Mouse (Mus musculus): ENCODE results near the gene Ddx54. TPM values are rescaled to one million over a fixed set of nuclear protein-coding genes. Genes with fewer than 3 reads are reported as not detected.

The Ddx54 gene
- total and polyA plus RNA-seq, 3 experiments, result 63.7 to 91.8 (median 83.6) TPM

DNA sequence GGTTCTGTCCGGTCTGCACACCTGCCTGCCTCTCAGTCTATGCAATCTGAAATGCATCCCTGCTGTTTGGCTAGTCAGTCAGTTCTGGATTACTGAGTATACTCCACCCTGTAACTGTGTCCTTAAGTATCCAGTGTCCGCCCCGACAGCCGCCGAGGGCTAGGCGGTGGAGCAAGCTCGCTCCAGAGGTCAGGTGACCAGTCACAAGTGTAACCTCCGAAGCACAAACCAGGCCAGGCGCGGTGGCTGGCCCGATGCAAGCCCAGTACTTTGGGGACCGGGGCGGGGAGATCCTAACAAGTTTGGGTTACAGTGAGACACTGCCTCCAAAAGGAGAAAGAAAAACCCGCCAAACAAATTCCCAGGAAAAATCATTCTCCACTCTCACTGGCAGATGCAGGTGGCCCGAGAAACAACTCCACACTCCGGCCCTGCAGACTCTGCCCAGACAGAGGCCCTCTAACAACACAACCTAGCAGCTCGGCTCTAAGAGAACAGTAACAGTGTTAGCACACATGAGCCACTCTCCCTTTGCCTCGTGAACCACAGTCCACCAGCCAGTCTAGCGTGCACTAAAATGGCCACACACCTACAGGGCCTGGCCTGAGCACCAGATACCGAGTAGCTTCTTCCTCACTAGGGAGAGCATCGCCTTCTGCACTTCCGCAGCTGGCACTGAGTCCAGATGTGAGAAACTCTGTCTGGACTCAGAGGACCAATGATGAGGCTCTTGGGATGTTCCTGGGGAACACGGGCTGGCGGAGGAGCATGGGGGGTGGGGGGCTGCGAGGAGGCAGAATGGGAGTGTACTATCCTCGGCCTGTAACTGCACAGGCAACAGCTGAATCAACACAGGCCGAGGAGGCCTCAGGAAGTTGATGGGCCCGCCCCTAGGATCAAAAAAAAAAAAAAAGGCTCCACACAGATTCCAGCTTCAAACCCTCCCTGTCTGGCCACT, 49.3 kb upstream of the Ddx54 start:
- no peaks in the 10 kb centered on the region for H3K36me3 ChIP-seq (replicated peaks in 1 of 2; ENCODE audit: control insufficient read depth in 1 of 2, insufficient read depth in 1 of 2, low read length in 1 of 2)
- no peak overlapping the region for H3K9ac ChIP-seq (ENCODE audit: insufficient read depth, low read depth)
- no peak overlapping the region for H3K27ac ChIP-seq (ENCODE audit: insufficient read depth, low read depth)
- DNase-seq (ENCODE audit: extremely low read depth), result no peak
- no peaks in the 10 kb centered on the region for H3K79me2 ChIP-seq (replicated peaks; ENCODE audit: control insufficient read depth, extremely low read depth, insufficient read depth, poor library complexity, severe bottlenecking)
- dilution Hi-C loops (cut with MboI; ENCODE audit: extremely low pct_ligation_motif_present, extremely low pct_unique_long_range_greater_than_20kb, low sequenced_read_pairs) (no loop called here), in situ Hi-C loops (cut with MboI; ENCODE audit: low pct_ligation_motif_present, low pct_unique_long_range_greater_than_20kb, low sequenced_read_pairs) (no loop called here)
- TF ChIP-seq USF2 (conservative IDR thresholded peaks at IDR 0.05; ENCODE audit: low read depth, low read length), result no peak
- TF ChIP-seq ZNF384 (IDR thresholded peaks at IDR 0.05; ENCODE audit: low read depth, low read length), result 0 out of 2 replicates have a peak, but pooled peaks have one; percentile 8
- no peak overlapping the region for H3K4me2 ChIP-seq (ENCODE audit: insufficient read depth, low read depth, poor library complexity, severe bottlenecking)
- H3K4me3 ChIP-seq (replicated peaks in 1 of 3; ENCODE audit: low read depth in 2 of 3, low read length in 2 of 3, poor library complexity in 1 of 3), result no peak overlapping the region
- H3K4me1 ChIP-seq (ENCODE audit: control insufficient read depth in 1 of 2, insufficient read depth in 2 of 2), result peaks cover 0 to 20% of the 10 kb centered on the region in 2 experiments; a peak in 2 of 4 replicates
- H3K27me3 ChIP-seq (replicated peaks), result no peaks in the 10 kb centered on the region
- no peaks in the 10 kb centered on the region for H3K9me3 ChIP-seq (replicated peaks; ENCODE audit: low read length)

DNA sequence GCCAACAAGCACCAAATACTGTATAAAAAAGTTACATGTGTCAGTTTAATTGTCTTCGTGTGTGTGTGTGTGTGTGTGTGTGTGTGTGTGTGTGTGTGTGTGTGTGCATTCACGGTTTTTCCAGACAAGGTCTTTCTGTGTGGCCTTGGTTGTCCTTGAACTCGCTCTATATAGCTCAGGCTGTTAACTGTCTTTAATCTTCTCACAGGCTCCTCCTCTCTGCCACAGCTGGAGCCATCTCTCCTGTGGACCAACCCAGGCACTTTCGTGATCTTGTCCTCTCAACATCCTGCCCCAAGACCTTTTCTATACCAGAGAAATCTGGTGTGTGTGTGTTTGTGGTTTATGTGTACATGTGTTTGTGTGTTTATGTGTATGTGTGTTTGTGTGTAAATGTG, 48.6 kb upstream of the Ddx54 start:
- Histone ChIP-seq H3K27ac (ENCODE audit: insufficient read depth, low read depth) (no peak overlapping the region), H3K4me1 (ENCODE audit: control insufficient read depth in 1 of 2, insufficient read depth in 2 of 2) (peaks cover 0 to 16% of the 10 kb centered on the region in 2 experiments; a peak in 2 of 4 replicates), H3K79me2 (replicated peaks; ENCODE audit: control insufficient read depth, extremely low read depth, insufficient read depth, poor library complexity, severe bottlenecking) (no peaks in the 10 kb centered on the region), H3K4me3 (replicated peaks in 1 of 3; ENCODE audit: low read depth in 2 of 3, low read length in 2 of 3, poor library complexity in 1 of 3) (no peak overlapping the region), H3K9me3 (replicated peaks; ENCODE audit: low read length) (no peaks in the 10 kb centered on the region), H3K36me3 (replicated peaks in 1 of 2; ENCODE audit: control insufficient read depth in 1 of 2, insufficient read depth in 1 of 2, low read length in 1 of 2) (no peaks in the 10 kb centered on the region), H3K9ac (ENCODE audit: insufficient read depth, low read depth) (no peak overlapping the region), H3K4me2 (ENCODE audit: insufficient read depth, low read depth, poor library complexity, severe bottlenecking) (no peak overlapping the region), H3K27me3 (replicated peaks) (no peaks in the 10 kb centered on the region)
- dilution Hi-C loops (cut with MboI; ENCODE audit: extremely low pct_ligation_motif_present, extremely low pct_unique_long_range_greater_than_20kb, low sequenced_read_pairs) (no loop called here), in situ Hi-C loops (cut with MboI; ENCODE audit: low pct_ligation_motif_present, low pct_unique_long_range_greater_than_20kb, low sequenced_read_pairs) (no loop called here)
- no peak for TF ChIP-seq ZMIZ1 (IDR thresholded peaks at IDR 0.05; ENCODE audit: low read depth, low read length)
- TF ChIP-seq USF1 (IDR thresholded peaks at IDR 0.05; ENCODE audit: low read depth, low read length), result no peak
- TF ChIP-seq TCF12 (IDR thresholded peaks at IDR 0.05; ENCODE audit: low read depth, low read length), result no peak
- TF ChIP-seq ZC3H11A (IDR thresholded peaks at IDR 0.05; ENCODE audit: low read depth, low read length), result no peak
- TF ChIP-seq EP300 (IDR thresholded peaks at IDR 0.05; ENCODE audit: low read length), result no peak
- TF ChIP-seq MEF2A (IDR thresholded peaks at IDR 0.05; ENCODE audit: borderline replicate concordance, low read depth, low read length), result no peak
- TF ChIP-seq RCOR1 (conservative IDR thresholded peaks at IDR 0.05; ENCODE audit: low read depth, low read length), result no peak
- no peak for TF ChIP-seq ZNF384 (IDR thresholded peaks at IDR 0.05; ENCODE audit: low read depth, low read length)
- TF ChIP-seq CTCF (conservative IDR thresholded peaks at IDR 0.05 in 1 of 2, IDR thresholded peaks at IDR 0.05 in 1 of 2; ENCODE audit: low read depth in 2 of 2, low read length in 2 of 2), result no peak
- DNase-seq (ENCODE audit: extremely low read depth), result no peak

Measured in CH12.LX (cell line).